Mouse (Mus musculus): ENCODE results near the gene Gm45208.

DNA sequence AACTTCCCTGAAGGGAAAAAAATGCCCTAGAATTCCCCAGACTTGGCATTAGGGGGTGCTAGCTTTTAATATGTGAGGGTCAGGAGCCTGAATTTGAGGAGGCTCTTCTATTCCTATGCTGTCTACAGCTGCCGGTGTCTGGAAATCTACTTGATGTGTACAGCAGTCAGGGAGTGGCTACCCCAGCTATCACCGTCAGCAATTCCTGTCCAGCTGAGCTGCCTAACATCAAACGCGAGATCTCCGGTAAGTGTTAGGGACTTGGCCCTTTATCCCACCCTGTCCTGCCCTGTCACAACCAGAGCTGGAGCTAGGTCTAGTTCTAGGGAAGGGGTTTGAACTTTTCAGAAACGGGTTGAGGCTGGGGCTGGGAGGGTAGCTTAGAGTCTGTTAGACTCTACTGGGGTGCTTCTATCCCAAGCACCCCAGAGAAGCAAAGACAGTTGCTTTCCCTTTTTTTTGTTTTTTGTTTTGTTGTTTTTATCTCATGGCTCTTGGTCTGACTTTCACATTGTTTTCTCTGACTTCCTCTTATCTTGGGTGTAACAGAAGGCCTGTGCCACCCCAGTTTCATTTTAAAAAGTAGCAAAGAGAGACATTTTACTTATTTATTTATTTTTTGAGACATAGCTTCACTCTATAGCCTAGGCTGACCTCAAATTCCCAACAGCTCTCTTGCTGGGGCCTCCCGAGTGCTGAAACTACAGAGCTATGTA, 47.4 kb downstream of the Gm45208 start:
- TF ChIP-seq CTCF (IDR thresholded peaks at IDR 0.05; ENCODE audit: borderline replicate concordance, insufficient read depth, low read length) = no peak
- no peak for TF ChIP-seq POLR2A (IDR thresholded peaks at IDR 0.05; ENCODE audit: low read depth, low read length)
